24 mouse cellular contexts compared by ENCODE assay signal in the genomic region with DNA sequence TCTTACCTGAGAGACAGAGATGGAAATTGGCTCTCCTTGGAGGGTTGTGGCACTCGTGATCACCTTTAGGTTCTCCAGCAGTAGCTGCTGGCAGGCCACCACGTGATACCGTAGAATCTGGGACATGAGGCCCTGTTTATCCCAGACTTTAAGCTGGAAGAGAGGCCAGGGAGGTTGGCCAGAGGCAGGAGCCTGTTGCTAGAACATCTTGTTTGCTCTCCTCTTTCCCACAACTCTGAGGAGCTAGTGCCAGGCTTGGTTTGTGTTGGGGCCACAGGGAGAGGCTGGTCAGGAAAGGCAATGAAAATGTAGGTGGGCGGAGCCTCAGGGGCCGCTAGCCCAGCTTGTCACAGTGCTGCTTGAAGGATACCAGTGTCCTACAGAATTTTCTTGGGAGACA.
DNase-seq lines count a peak whose midpoint lies in the region; ATAC-seq and TF ChIP-seq lines count a peak whose summit lies in the region.
"Had no signal": no experiment of that assay in that cellular context is flagged by ENCODE, and none has a peak within 500 bp of the region (broad histone marks: within the 10 kb centered on the region; RNA-seq: fewer than 3 reads in every experiment).

No protein-coding gene starts in this region.

- no peaks in the 10 kb centered on the region for H3K27me3 ChIP-seq in heart, embryonic 10.5 days (ENCODE audit: insufficient read depth, poor library complexity, severe bottlenecking)
- no peaks in the 10 kb centered on the region for H3K27me3 ChIP-seq in intestine, embryonic 15.5 days (replicated peaks)
- H3K27me3 ChIP-seq in intestine, postnatal 0 days (replicated peaks; ENCODE audit: control insufficient read depth, insufficient read depth, low read length), result no peaks in the 10 kb centered on the region
- H3K27me3 ChIP-seq in myocyte (ENCODE audit: control insufficient read depth, insufficient read depth, insufficient read length), result no peaks in the 10 kb centered on the region
- H3K27me3 ChIP-seq: hindbrain, embryonic 13.5 days; limb, embryonic 15.5 days; midbrain, embryonic 12.5 days; stomach, embryonic 15.5 days had no signal

- no peak for TF ChIP-seq CTCF in intestine, postnatal 0 days (IDR thresholded peaks at IDR 0.05; ENCODE audit: low read depth)

- H3K4me3 ChIP-seq in heart, embryonic 10.5 days, result no peak overlapping the region
- H3K4me3 ChIP-seq in intestine, embryonic 15.5 days (replicated peaks), result no peak overlapping the region
- H3K4me3 ChIP-seq in intestine, postnatal 0 days (ENCODE audit: low read depth, low read length), result no peak overlapping the region
- H3K4me3 ChIP-seq in myocyte, result no peak overlapping the region
- H3K4me3 ChIP-seq: hindbrain, embryonic 13.5 days; left cerebral cortex, adult 2 months; limb, embryonic 15.5 days; midbrain, embryonic 12.5 days; stomach, embryonic 15.5 days had no signal

- H3K4me1 ChIP-seq in heart, embryonic 10.5 days, result peaks cover 14% of the 10 kb centered on the region
- H3K4me1 ChIP-seq in intestine, embryonic 15.5 days (replicated peaks), result no peaks in the 10 kb centered on the region
- no peaks in the 10 kb centered on the region for H3K4me1 ChIP-seq in intestine, postnatal 0 days (replicated peaks; ENCODE audit: control insufficient read depth, insufficient read depth, low read length)
- H3K4me1 ChIP-seq: hindbrain, embryonic 13.5 days; limb, embryonic 15.5 days; midbrain, embryonic 12.5 days; stomach, embryonic 15.5 days had no signal

- no peaks in the 10 kb centered on the region for H3K36me3 ChIP-seq in heart, embryonic 10.5 days
- no peaks in the 10 kb centered on the region for H3K36me3 ChIP-seq in intestine, embryonic 15.5 days
- H3K36me3 ChIP-seq in intestine, postnatal 0 days (ENCODE audit: control insufficient read depth, insufficient read depth), result no peaks in the 10 kb centered on the region
- no peaks in the 10 kb centered on the region for H3K36me3 ChIP-seq in myocyte (ENCODE audit: control insufficient read depth, insufficient read depth)
- H3K36me3 ChIP-seq: hindbrain, embryonic 13.5 days; limb, embryonic 15.5 days; midbrain, embryonic 12.5 days; stomach, embryonic 15.5 days had no signal

- H3K27ac ChIP-seq in heart, embryonic 10.5 days, result no peak overlapping the region; the same call in 1 of the 2 replicates
- no peak overlapping the region for H3K27ac ChIP-seq in intestine, embryonic 15.5 days
- H3K27ac ChIP-seq in intestine, postnatal 0 days (ENCODE audit: low read depth, low read length), result no peak overlapping the region
- H3K27ac ChIP-seq: hindbrain, embryonic 13.5 days; left cerebral cortex, adult 2 months; limb, embryonic 15.5 days; midbrain, embryonic 12.5 days; stomach, embryonic 15.5 days had no signal

- H3K79me2 ChIP-seq in myocyte (ENCODE audit: control insufficient read depth, insufficient read depth), result no peaks in the 10 kb centered on the region

- TF ChIP-seq POLR2A in myocyte (IDR thresholded peaks at IDR 0.05; ENCODE audit: insufficient read length, low read depth), result no peak

- DNase-seq in cerebellum, postnatal 4 days (ENCODE audit: low spot score in 2 of 2), result no peak
- DNase-seq in heart, adult 18-20 months, result peak; percentile 15 to 16
- no peak for DNase-seq in heart, embryonic 10.5 days (ENCODE audit: low spot score)
- DNase-seq in thymus, adult 18-20 months, result no peak
- DNase-seq: adrenal gland, postnatal 14 days; cerebellum, postnatal 10 days; forebrain, postnatal 0 days; heart, postnatal 14 days; kidney, adult 8-10 months; kidney, postnatal 10 days; left cerebral cortex, postnatal 4 days; lung, adult 18-20 months; lung, postnatal 14 days; right cerebral cortex, postnatal 14 days; thymus, postnatal 36 days had no signal

- no peak overlapping the region for H3K4me2 ChIP-seq in intestine, embryonic 15.5 days (replicated peaks)
- H3K4me2 ChIP-seq in intestine, postnatal 0 days (replicated peaks; ENCODE audit: low read depth), result no peak overlapping the region
- peak overlapping the region; percentile 13 for H3K4me2 ChIP-seq in myocyte (ENCODE audit: low read depth)
- H3K4me2 ChIP-seq: hindbrain, embryonic 13.5 days; limb, embryonic 15.5 days; midbrain, embryonic 12.5 days; stomach, embryonic 15.5 days had no signal

- ATAC-seq in cerebellum, adult (ENCODE audit: insufficient number of reproducible peaks, low FRiP score, low TSS enrichment), result 0 out of 2 replicates have a peak, but pooled peaks have one; percentile 28
- ATAC-seq in intestine, embryonic 15.5 days, result 0 out of 2 replicates have a peak, but pooled peaks have one; percentile 28
- ATAC-seq in intestine, postnatal 0 days, result no peak
- ATAC-seq: forebrain, postnatal 0 days had no signal

- H3ac ChIP-seq in myocyte (ENCODE audit: control insufficient read depth, insufficient read length), result no peak overlapping the region

- no peaks in the 10 kb centered on the region for H3K9me3 ChIP-seq in heart, embryonic 10.5 days
- no peaks in the 10 kb centered on the region for H3K9me3 ChIP-seq in intestine, embryonic 15.5 days
- no peaks in the 10 kb centered on the region for H3K9me3 ChIP-seq in intestine, postnatal 0 days (ENCODE audit: control insufficient read depth)
- H3K9me3 ChIP-seq: hindbrain, embryonic 13.5 days; limb, embryonic 15.5 days; midbrain, embryonic 12.5 days; stomach, embryonic 15.5 days had no signal

- 62% methylated on average over 5 of the region's 5 CpGs for WGBS in heart, embryonic 10.5 days
- WGBS in intestine, embryonic 15.5 days, result 62% methylated on average over 5 of the region's 5 CpGs
- 54% methylated on average over 5 of the region's 5 CpGs for WGBS in intestine, postnatal 0 days

- no peak overlapping the region for H3K9ac ChIP-seq in intestine, embryonic 15.5 days
- no peak overlapping the region for H3K9ac ChIP-seq in intestine, postnatal 0 days (ENCODE audit: low read depth, low read length)
- H3K9ac ChIP-seq: forebrain, postnatal 0 days; hindbrain, embryonic 13.5 days; limb, embryonic 15.5 days; midbrain, embryonic 12.5 days; stomach, embryonic 15.5 days had no signal

TF ChIP-seq in myocyte, 11 proteins besides CTCF, POLR2A, EP300 and RAD21:
- TF ChIP-seq MYOG (IDR thresholded peaks at IDR 0.05; ENCODE audit: control insufficient read depth in 1 of 3, insufficient read depth in 1 of 3, insufficient read length in 2 of 3, low read depth in 2 of 3) (no peak), USF1 (IDR thresholded peaks at IDR 0.05; ENCODE audit: low read depth) (peak; percentile 13), MAX (IDR thresholded peaks at IDR 0.05; ENCODE audit: low read depth) (no peak), TCF3 (IDR thresholded peaks at IDR 0.05; ENCODE audit: insufficient read length, low read depth) (no peak)

Comparison
In these comparisons a context has a peak if more than half of its experiments do, and no peak if none do; other contexts are left out.
1. DNase-seq: peak in heart, adult 18-20 months (2 of 2); none in cerebellum, postnatal 4 days (0 of 2), heart, embryonic 10.5 days (single experiment) and thymus, adult 18-20 months (0 of 2).